Mouse (Mus musculus): ENCODE data around the gene Prkd2.

Prkd2 gene

DNA sequence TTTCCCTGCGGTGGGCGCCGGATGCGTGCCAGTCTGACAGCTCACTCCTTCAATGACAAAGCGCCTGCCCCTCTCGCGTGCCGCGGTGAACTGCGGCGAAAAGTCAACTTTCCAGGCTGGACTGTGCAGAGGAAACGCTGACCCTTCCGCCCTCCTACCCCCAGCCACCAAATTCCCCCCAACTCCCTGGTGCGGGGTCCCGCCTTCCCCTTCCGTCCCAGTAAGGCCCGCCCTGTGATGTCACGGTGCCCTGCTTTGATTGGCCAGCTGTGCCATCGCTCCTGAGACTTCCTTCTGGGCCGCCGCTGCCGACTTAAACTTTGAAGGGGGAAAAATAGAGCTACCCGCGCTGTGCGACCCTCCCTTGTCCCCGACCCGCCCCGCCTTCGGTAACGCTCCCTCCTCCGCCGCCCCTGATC lies at the start of gene Prkd2:
Gene Prkd2, plus strand, starts transcription at position 258 of the 419 bp plus-strand sequence.
- peak; percentile 96 for DNase-seq

DNA sequence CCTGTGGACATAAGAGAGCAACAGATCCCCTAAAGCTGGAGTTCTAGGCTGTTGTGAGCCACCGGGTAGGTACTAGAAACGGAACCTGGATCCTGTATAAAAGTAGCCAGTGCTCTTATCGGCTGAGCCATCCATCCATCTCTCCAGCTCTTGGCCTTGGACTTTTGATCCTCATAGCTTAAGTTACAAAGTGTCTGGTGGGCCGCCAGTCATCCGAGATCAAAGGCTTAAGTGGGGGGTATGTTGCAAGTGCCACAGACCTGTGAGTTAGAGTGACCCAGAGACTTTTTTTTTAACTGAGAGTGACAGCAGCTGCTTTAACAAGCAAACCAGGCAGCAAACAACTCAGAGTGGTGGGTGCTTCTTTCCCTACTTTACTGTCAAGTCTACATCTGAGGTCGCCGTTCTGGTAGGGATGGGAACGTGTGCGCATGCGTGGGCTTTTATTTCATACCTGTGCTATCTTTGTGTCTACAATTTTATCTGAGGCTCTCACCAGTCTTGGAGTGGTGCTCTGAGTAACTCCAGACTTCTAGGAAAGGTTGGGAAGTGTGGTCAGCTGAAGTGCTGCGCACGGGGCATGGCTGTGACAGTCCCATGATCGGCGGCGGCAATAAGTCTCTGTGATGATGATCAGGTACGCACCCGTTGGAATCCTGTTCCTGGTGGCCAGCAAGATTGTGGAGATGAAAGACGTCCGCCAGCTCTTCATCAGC lies 49.5 kb upstream of the Prkd2 start:
- no peak for DNase-seq

GRCm38 (mm10) chr7:16794886-16795285 lies 47.8 kb upstream of the Prkd2 start:
- peak; percentile 33 for DNase-seq

GRCm38 (mm10) chr7:16804409-16805028 lies 38.2 kb upstream of the Prkd2 start:
- DNase-seq = peak; percentile 28

DNA sequence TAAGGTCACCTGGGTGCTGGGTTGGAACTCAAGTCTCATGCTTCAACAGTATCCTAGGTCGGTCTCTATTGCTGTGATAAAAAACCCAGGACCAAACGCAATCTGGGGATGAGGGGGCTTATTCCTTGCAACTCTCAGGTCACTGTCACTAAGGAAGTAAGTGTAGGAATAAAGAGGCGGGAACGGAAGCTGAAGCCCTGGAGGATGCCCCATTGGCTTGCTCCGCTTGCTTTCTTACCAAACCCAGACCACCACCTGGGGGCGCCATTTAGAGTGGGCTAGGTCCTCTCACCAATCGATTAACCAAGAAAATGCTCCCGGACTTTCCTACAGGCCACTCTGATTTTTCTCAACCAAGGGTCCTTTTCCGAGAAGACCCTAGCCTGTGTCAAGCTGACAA lies 34.8 kb upstream of the Prkd2 start:
- DNase-seq = peak; percentile 31

DNA sequence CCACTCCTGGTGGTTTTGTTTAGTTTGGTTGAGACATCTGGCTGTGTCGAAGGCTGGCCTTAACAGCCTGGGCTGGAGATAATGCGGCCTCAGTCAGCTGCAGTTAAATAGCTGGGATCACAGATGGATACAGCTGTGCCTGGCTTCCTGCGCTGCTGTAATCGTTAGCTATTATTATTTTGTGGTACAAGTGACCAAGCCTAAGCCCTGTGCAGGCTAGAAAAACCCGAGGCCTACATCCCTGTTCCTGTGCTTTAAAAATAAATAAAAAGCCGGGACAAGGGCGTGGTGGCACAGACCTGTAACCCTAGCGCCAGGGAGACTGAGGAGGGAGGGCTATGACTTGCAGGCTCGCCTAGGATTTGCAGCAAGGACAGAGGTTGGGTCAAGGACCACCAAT lies 34.1 kb upstream of the Prkd2 start:
- no peak for DNase-seq

- DNase-seq = peak; percentile 55
These were observed 33.0 kb upstream of the Prkd2 start for GRCm38 (mm10) chr7:16809739-16810138.

- DNase-seq = no peak
These were observed 32.2 kb upstream of the Prkd2 start for GRCm38 (mm10) chr7:16810399-16810919.

GRCm38 (mm10) chr7:16810920-16811648 lies 31.6 kb upstream of the Prkd2 start:
- DNase-seq = no peak

- DNase-seq = no peak
These were observed 31.0 kb upstream of the Prkd2 start for GRCm38 (mm10) chr7:16811649-16812070.

GRCm38 (mm10) chr7:16812505-16812904 lies 30.2 kb upstream of the Prkd2 start:
- no peak for DNase-seq

GRCm38 (mm10) chr7:16815351-16815941 lies 27.3 kb upstream of the Prkd2 start, which contains the start of gene Strn4:
Strn4 (plus strand) TSS chr7:16815889.
- no peak for DNase-seq

GRCm38 (mm10) chr7:16816078-16816474 lies 26.6 kb upstream of the Prkd2 start:
- DNase-seq = peak; percentile 85

DNA sequence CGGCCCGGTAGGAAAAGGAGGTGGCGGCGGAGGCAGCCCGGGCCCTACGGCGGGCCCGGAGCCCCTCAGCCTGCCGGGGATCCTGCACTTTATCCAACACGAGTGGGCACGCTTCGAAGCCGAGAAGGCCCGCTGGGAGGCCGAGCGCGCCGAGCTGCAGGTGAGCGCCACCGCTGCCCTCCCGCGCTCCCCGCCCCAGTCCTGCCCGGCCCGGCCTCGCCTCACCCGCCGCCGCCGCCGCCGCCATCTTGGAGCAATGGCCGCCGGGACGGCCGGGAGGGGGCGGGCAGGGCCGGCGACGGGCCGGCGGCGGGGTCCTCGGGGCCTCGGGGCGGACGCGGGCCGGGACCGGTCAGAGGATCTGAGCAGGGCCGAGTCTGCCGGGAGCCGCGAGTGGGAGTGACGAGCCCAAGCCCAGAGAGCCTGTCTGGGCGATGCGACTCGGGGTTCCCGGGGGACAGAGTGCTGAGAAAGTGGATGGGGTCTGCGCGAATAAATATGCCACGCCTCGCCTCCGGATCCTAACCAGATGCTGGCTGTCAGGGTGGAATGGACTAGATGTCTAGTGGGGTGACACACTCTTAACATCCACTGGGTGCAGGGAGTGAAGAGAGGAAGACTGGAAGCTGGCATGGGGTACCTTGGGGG lies 26.1 kb upstream of the Prkd2 start, which contains the start of gene Fkrp:
Gene Fkrp, minus strand, starts transcription at position 258 of the 648 bp plus-strand sequence.
- peak; percentile 66 for DNase-seq

- DNase-seq = no peak
These were observed 25.0 kb upstream of the Prkd2 start for GRCm38 (mm10) chr7:16817693-16818092.

- no peak for DNase-seq
These were observed 22.9 kb upstream of the Prkd2 start for GRCm38 (mm10) chr7:16819794-16820193.

DNA sequence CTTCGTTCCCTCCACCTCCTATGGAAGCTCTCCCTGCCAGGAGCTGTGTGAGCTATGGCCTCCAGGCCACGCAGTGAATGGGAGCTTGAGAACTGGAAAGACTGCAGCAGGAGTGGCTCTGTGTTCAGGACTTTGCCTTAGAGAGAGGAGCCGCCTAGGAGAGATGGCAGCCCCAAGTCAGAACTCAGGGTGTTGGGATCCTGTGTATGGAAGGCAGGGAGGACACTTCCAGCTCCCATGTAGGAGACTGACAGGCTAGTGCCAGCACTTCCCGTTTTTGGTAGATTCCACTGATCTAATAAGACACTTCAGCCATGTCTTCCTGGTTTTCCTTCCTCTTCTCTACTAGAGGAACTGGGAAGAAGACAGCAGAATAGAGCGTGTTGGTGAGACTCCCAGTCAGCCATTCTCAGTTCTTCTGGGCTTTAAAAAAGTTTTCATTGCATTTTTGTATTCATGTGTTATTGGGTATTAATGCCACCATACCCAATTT lies 22.4 kb upstream of the Prkd2 start:
- DNase-seq = no peak

DNA sequence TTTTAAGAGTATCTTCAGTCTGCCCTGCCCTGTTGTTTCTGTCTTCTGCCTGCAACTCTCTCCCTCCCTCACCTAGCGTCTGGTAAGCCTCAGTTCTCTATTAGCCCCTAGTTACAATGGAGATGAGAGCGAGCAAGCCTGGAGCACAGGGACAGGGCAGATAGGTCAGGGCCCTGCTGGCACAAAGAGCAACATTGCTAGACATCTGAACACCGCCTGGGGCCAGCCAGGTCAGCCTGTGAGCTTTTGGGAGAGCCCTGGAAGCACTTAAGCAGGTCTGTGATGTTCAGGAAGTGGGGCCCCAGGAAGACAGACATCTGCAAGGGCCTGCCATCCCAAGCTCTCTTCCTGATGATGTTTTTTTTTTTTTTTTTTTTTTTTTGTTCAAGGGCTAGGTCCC lies 21.6 kb upstream of the Prkd2 start:
- no peak for DNase-seq

DNA sequence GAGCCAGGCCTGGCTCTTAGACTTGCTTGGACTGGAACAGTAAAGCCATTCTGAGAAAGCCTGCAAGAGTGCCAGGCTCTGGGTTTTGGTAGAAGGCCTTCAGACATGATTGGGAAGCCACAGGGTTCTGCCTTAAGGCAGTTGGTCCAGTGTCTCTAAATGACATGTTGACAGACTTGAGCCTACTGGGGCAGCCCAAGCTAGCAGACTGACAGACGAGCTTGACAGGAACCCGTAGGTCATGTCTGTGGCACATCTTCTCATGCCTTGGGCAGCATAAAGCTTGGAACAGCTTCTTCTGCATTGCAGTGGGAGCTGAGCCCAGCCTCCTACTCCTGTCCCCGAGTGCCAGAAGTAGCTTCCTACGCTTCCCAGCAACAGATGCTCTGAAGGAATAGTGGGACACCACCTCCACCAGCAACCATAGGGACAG lies 21.0 kb upstream of the Prkd2 start:
- no peak for DNase-seq

DNA sequence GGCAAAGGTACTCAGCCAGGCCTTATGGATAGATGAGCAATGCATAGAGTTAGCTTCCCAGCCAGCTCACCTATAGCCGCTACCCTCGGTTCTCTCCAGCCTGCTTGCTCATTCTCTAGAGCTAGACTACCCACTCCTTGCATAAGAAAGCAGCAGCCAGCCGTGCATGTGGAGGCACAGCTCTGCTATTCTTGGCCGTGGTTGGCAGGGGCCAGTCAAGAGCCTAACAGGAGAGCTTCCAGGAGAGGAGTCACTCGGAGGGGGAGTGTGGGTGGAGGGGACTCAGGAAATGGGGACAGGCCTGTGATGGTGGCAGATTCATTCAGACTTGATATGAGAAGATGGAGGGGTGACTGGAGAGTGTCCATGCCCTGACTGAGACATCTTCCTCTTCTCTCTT lies 19.0 kb upstream of the Prkd2 start:
- no peak for DNase-seq

GRCm38 (mm10) chr7:16825785-16826184 lies 16.9 kb upstream of the Prkd2 start:
- peak; percentile 67 for DNase-seq

DNA sequence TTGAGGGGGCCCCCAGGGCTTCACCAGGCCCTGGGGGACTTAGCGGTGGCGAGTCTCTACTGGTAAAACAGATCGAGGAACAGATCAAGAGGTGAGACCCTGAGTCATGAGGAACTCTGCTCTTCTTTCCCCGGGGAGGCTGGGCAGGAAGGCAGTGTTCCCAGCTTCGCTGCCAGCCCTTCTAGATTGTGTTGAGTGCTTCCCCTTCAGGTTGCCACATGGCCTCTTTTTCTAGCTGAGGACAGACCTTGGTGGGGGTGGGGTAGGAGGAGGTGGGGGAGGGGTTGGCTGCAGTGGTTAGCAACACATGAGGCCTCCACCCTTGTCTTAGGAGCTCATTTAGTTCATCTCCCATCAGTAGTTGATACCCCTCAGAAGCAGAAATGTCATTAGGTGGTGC lies 16.1 kb upstream of the Prkd2 start:
- no peak for DNase-seq
